Mouse (Mus musculus): ENCODE measurements around the gene Slc46a1. TPM values are rescaled to one million over a fixed set of nuclear protein-coding genes. Genes with fewer than 3 reads are reported as not detected.
A peak's percentile ranks its signal among the peaks of the same experiment; 100 is the strongest.

The Slc46a1 gene
- 22.2 and 22.9 TPM in 2 replicates for polyA plus RNA-seq (2015; fragmentation: Nextera tagmentation; extraction: Ambion mirVana)

GRCm38 (mm10) chr11:78465568-78466180, at the start of gene Slc46a1:
Gene Slc46a1, plus strand, starts transcription at chr11:78465697.
- Histone ChIP-seq H3K27me3 (no peaks in the 10 kb centered on the region), H3K36me3 (peaks cover 5% of the 10 kb centered on the region), H3K4me3 (peak within 1 kb of the TSS; percentile 56), H3K27ac (peak within 1 kb of the TSS; percentile 87), H3K4me2 (peak within 1 kb of the TSS; percentile 63), H3K4me1 (replicated peaks) (peaks cover 16% of the 10 kb centered on the region), H3K9me3 (no peaks in the 10 kb centered on the region), H3K9ac (peak within 1 kb of the TSS; percentile 77)
- peak; percentile 95 for ATAC-seq (ENCODE audit: low FRiP score)
- WGBS = 0% methylated on average over 41 of the region's 41 CpGs

GRCm38 (mm10) chr11:78416854-78417253, 48.6 kb upstream of the Slc46a1 start:
- 78% methylated on average over 6 of the region's 6 CpGs for WGBS

GRCm38 (mm10) chr11:78420263-78420889, 45.1 kb upstream of the Slc46a1 start:
- no peaks in the 10 kb centered on the region for H3K36me3 ChIP-seq
- no peaks in the 10 kb centered on the region for H3K9me3 ChIP-seq
- no peaks in the 10 kb centered on the region for H3K4me1 ChIP-seq (replicated peaks)
- peaks cover 7% of the 10 kb centered on the region; the same call in 1 of the 2 replicates for H3K27me3 ChIP-seq
- H3K4me2 ChIP-seq = no peak overlapping the region
- H3K27ac ChIP-seq = no peak overlapping the region
- no peak overlapping the region for H3K4me3 ChIP-seq
- H3K9ac ChIP-seq = no peak overlapping the region
- 82% methylated on average over 12 of the region's 12 CpGs for WGBS
- no peak for ATAC-seq (ENCODE audit: low FRiP score)

More at GRCm38 (mm10) chr11:78416854-78417253, 48.6 kb upstream of the Slc46a1 start:
- H3K9ac ChIP-seq = no peak overlapping the region
- H3K4me2 ChIP-seq = no peak overlapping the region
- no peaks in the 10 kb centered on the region for H3K36me3 ChIP-seq
- H3K27me3 ChIP-seq = peaks cover 7% of the 10 kb centered on the region; the same call in 1 of the 2 replicates
- no peaks in the 10 kb centered on the region for H3K4me1 ChIP-seq (replicated peaks)
- H3K9me3 ChIP-seq = no peaks in the 10 kb centered on the region
- H3K4me3 ChIP-seq = no peak overlapping the region
- ATAC-seq (ENCODE audit: low FRiP score) = no peak
- H3K27ac ChIP-seq = no peak overlapping the region

- no peak overlapping the region for H3K27ac ChIP-seq
- no peaks in the 10 kb centered on the region for H3K36me3 ChIP-seq
- H3K4me3 ChIP-seq = no peak overlapping the region
- WGBS = 69% methylated on average over 13 of the region's 13 CpGs
- H3K27me3 ChIP-seq = peaks cover 7% of the 10 kb centered on the region; the same call in 1 of the 2 replicates
- H3K9ac ChIP-seq = no peak overlapping the region
- ATAC-seq (ENCODE audit: low FRiP score) = no peak
- no peaks in the 10 kb centered on the region for H3K9me3 ChIP-seq
- no peaks in the 10 kb centered on the region for H3K4me1 ChIP-seq (replicated peaks)
- no peak overlapping the region for H3K4me2 ChIP-seq
These were observed 44.1 kb upstream of the Slc46a1 start for GRCm38 (mm10) chr11:78421201-78422009.

GRCm38 (mm10) chr11:78422055-78422819, 43.3 kb upstream of the Slc46a1 start, which contains the start of gene Slc13a2:
Gene Slc13a2, minus strand, starts transcription at chr11:78422217.
- ATAC-seq (ENCODE audit: low FRiP score) = no peak
- Histone ChIP-seq H3K4me1 (replicated peaks) (no peaks in the 10 kb centered on the region), H3K36me3 (no peaks in the 10 kb centered on the region), H3K9ac (no peak within 1 kb of the TSS), H3K4me2 (no peak within 1 kb of the TSS), H3K27me3 (peaks cover 7% of the 10 kb centered on the region; the same call in 1 of the 2 replicates), H3K27ac (no peak within 1 kb of the TSS), H3K9me3 (no peaks in the 10 kb centered on the region), H3K4me3 (no peak within 1 kb of the TSS)
- WGBS = 26% methylated on average over 13 of the region's 13 CpGs

- no peak overlapping the region for H3K9ac ChIP-seq
- H3K36me3 ChIP-seq = no peaks in the 10 kb centered on the region
- H3K4me2 ChIP-seq = no peak overlapping the region
- H3K27ac ChIP-seq = no peak overlapping the region
- no peaks in the 10 kb centered on the region for H3K4me1 ChIP-seq (replicated peaks)
- WGBS = 73% methylated on average over 2 of the region's 2 CpGs
- ATAC-seq (ENCODE audit: low FRiP score) = no peak
- H3K9me3 ChIP-seq = no peaks in the 10 kb centered on the region
- no peak overlapping the region for H3K4me3 ChIP-seq
- peaks cover 7% of the 10 kb centered on the region; the same call in 1 of the 2 replicates for H3K27me3 ChIP-seq
These were observed 41.1 kb upstream of the Slc46a1 start for GRCm38 (mm10) chr11:78424352-78424751.

- H3K4me1 ChIP-seq (replicated peaks) = no peaks in the 10 kb centered on the region
- no peak overlapping the region for H3K9ac ChIP-seq
- H3K9me3 ChIP-seq = no peaks in the 10 kb centered on the region
- WGBS = 96% methylated on average over 1 of the region's 1 CpGs
- H3K27me3 ChIP-seq = peaks cover 7% of the 10 kb centered on the region; the same call in 1 of the 2 replicates
- no peak overlapping the region for H3K4me3 ChIP-seq
- H3K27ac ChIP-seq = no peak overlapping the region
- ATAC-seq (ENCODE audit: low FRiP score) = no peak
- no peak overlapping the region for H3K4me2 ChIP-seq
- H3K36me3 ChIP-seq = no peaks in the 10 kb centered on the region
These were observed 39.9 kb upstream of the Slc46a1 start for GRCm38 (mm10) chr11:78425572-78425971.

- Histone ChIP-seq H3K27ac (no peak overlapping the region), H3K9me3 (no peaks in the 10 kb centered on the region), H3K36me3 (no peaks in the 10 kb centered on the region), H3K4me3 (no peak overlapping the region), H3K27me3 (no peaks in the 10 kb centered on the region), H3K4me2 (no peak overlapping the region), H3K9ac (no peak overlapping the region), H3K4me1 (replicated peaks) (no peaks in the 10 kb centered on the region)
- ATAC-seq (ENCODE audit: low FRiP score) = no peak
- WGBS = 95% methylated on average over 6 of the region's 6 CpGs
These were observed 37.8 kb upstream of the Slc46a1 start for GRCm38 (mm10) chr11:78427655-78428054.

- 68% methylated on average over 5 of the region's 5 CpGs for whole genome bisulfite sequencing
- Histone ChIP-seq H3K9me3 (no peaks in the 10 kb centered on the region), H3K27ac (no peak overlapping the region), H3K27me3 (no peaks in the 10 kb centered on the region), H3K4me3 (no peak overlapping the region), H3K4me1 (replicated peaks) (no peaks in the 10 kb centered on the region), H3K9ac (no peak overlapping the region), H3K36me3 (no peaks in the 10 kb centered on the region), H3K4me2 (no peak overlapping the region)
- no peak for ATAC-seq (ENCODE audit: low FRiP score)
These were observed 37.2 kb upstream of the Slc46a1 start for GRCm38 (mm10) chr11:78428309-78428708.

- Histone ChIP-seq H3K9ac (no peak overlapping the region), H3K4me1 (replicated peaks) (no peaks in the 10 kb centered on the region), H3K27me3 (no peaks in the 10 kb centered on the region), H3K36me3 (no peaks in the 10 kb centered on the region), H3K4me3 (no peak overlapping the region), H3K9me3 (no peaks in the 10 kb centered on the region), H3K27ac (no peak overlapping the region), H3K4me2 (no peak overlapping the region)
- ATAC-seq (ENCODE audit: low FRiP score) = no peak
- WGBS = 53% methylated on average over 11 of the region's 11 CpGs
These were observed 35.2 kb upstream of the Slc46a1 start for GRCm38 (mm10) chr11:78430195-78430878.

GRCm38 (mm10) chr11:78431176-78431575, 34.3 kb upstream of the Slc46a1 start:
- ATAC-seq (ENCODE audit: low FRiP score) = no peak
- Histone ChIP-seq H3K36me3 (no peaks in the 10 kb centered on the region), H3K9ac (no peak overlapping the region), H3K9me3 (no peaks in the 10 kb centered on the region), H3K4me1 (replicated peaks) (peaks cover 5% of the 10 kb centered on the region; the same call in 1 of the 2 replicates), H3K4me2 (no peak overlapping the region), H3K27ac (no peak overlapping the region), H3K4me3 (no peak overlapping the region), H3K27me3 (no peaks in the 10 kb centered on the region)
- 91% methylated on average over 10 of the region's 10 CpGs for WGBS

Data from hindbrain, embryonic 13.5 days (tissue).